Mouse (Mus musculus): ENCODE results near the gene Gm8298. TPM values are rescaled to one million over a fixed set of nuclear protein-coding genes. Genes with fewer than 3 reads are reported as not detected.
"Not testable (repeated sequence)": the region's sequence is repeated elsewhere in the genome, so short reads cannot be mapped to it uniquely, and the experiment has no call there.

Gene Gm8298
- total RNA-seq (2015; ENCODE audit: low replicate concordance) (not detected in 2 replicates), total RNA-seq (2017; ENCODE audit: low replicate concordance) (not detected in 2 replicates)

GRCm38 (mm10) chr3:59860751-59861150, at the start of gene Gm8298:
Gm8298 (plus strand) TSS chr3:59861051.
- ATAC-seq (replicated peaks; ENCODE audit: low FRiP score, poor library complexity, severe bottlenecking): no peak

- no peak for ATAC-seq (replicated peaks; ENCODE audit: low FRiP score, poor library complexity, severe bottlenecking)
These were observed 47.7 kb upstream of the Gm8298 start for GRCm38 (mm10) chr3:59813169-59813568.

GRCm38 (mm10) chr3:59870765-59871164, 9.9 kb downstream of the Gm8298 start:
- no peak for ATAC-seq (replicated peaks; ENCODE audit: low FRiP score, poor library complexity, severe bottlenecking)

- not testable (repeated sequence) for ATAC-seq (replicated peaks; ENCODE audit: low FRiP score, poor library complexity, severe bottlenecking)
These were observed 16.8 kb downstream of the Gm8298 start for GRCm38 (mm10) chr3:59877601-59878000.

GRCm38 (mm10) chr3:59879801-59880554, 19.1 kb downstream of the Gm8298 start:
- ATAC-seq (replicated peaks; ENCODE audit: low FRiP score, poor library complexity, severe bottlenecking): not testable (repeated sequence)

GRCm38 (mm10) chr3:59893276-59893675, 32.4 kb downstream of the Gm8298 start:
- no peak for ATAC-seq (replicated peaks; ENCODE audit: low FRiP score, poor library complexity, severe bottlenecking)

- no peak for ATAC-seq (replicated peaks; ENCODE audit: low FRiP score, poor library complexity, severe bottlenecking)
These were observed 64.1 kb downstream of the Gm8298 start, which contains the start of gene C130079G13Rik for GRCm38 (mm10) chr3:59924914-59925313. C130079G13Rik (plus strand) TSS chr3:59925214.

Other genes with a start within 250 kb of the Gm8298 start
- gene Gm5538, start 131.3 kb upstream of the Gm8298 start, total RNA-seq (2015; ENCODE audit: low replicate concordance): not detected in 2 replicates
- gene Gm5538, start 131.3 kb upstream of the Gm8298 start, total RNA-seq (2017; ENCODE audit: low replicate concordance): not detected in 2 replicates
- not detected in 2 replicates for gene C130079G13Rik, start 64.2 kb downstream of the Gm8298 start, total RNA-seq (2015; ENCODE audit: low replicate concordance)
- gene C130079G13Rik, start 64.2 kb downstream of the Gm8298 start, total RNA-seq (2017; ENCODE audit: low replicate concordance): 0.09 TPM in 1 of 2 replicates, not detected in the other
- not detected in 2 replicates for gene Aadacl2, start 145.7 kb downstream of the Gm8298 start, total RNA-seq (2015; ENCODE audit: low replicate concordance)
- gene Aadacl2, start 145.7 kb downstream of the Gm8298 start, total RNA-seq (2017; ENCODE audit: low replicate concordance): not detected in 2 replicates
- gene Aadac, start 164.7 kb downstream of the Gm8298 start, total RNA-seq (2015; ENCODE audit: low replicate concordance): not detected in 2 replicates
- not detected in 2 replicates for gene Aadac, start 164.7 kb downstream of the Gm8298 start, total RNA-seq (2017; ENCODE audit: low replicate concordance)
- gene Sucnr1, start 220.8 kb downstream of the Gm8298 start, total RNA-seq (2015; ENCODE audit: low replicate concordance): not detected in 2 replicates
- 1.3 TPM in 1 of 2 replicates, not detected in the other for gene Sucnr1, start 220.8 kb downstream of the Gm8298 start, total RNA-seq (2017; ENCODE audit: low replicate concordance)

All from erythroblast, adult 5-6 weeks (primary cell).